Mouse (Mus musculus) cerebellum, adult 9-10 months (tissue): ENCODE results near the gene Rps6kc1.
A peak's percentile ranks its signal among the peaks of the same experiment; 100 is the strongest.

ENCODE experiments used
- DNase-seq: peaks from one replicate; pipeline ENCODE4 v3.0.0; 2022

Rps6kc1 gene

GRCm38 (mm10) chr1:190832965-190833630, 78.5 kb downstream of the Rps6kc1 start:
- no peak for DNase-seq

- DNase-seq: peak; percentile 62
Observed at GRCm38 (mm10) chr1:190831839-190832497, 79.6 kb downstream of the Rps6kc1 start.

- no peak for DNase-seq
Observed at GRCm38 (mm10) chr1:190826486-190827034, 85.0 kb downstream of the Rps6kc1 start.

GRCm38 (mm10) chr1:190823745-190824144, 87.8 kb downstream of the Rps6kc1 start:
- no peak for DNase-seq

- no peak for DNase-seq
Observed at GRCm38 (mm10) chr1:190816141-190816540, 95.4 kb downstream of the Rps6kc1 start.

- no peak for DNase-seq
Observed at GRCm38 (mm10) chr1:190810408-190810807, 101.2 kb downstream of the Rps6kc1 start.

- no peak for DNase-seq
Observed at GRCm38 (mm10) chr1:190808766-190809221, 102.8 kb downstream of the Rps6kc1 start.

- DNase-seq: no peak
Observed at GRCm38 (mm10) chr1:190806817-190807216, 104.8 kb downstream of the Rps6kc1 start.

- no peak for DNase-seq
Observed at GRCm38 (mm10) chr1:190798668-190799067, 112.9 kb downstream of the Rps6kc1 start.

- no peak for DNase-seq
Observed at GRCm38 (mm10) chr1:190797483-190798058, 114.0 kb downstream of the Rps6kc1 start.

GRCm38 (mm10) chr1:190796745-190797482, 114.7 kb downstream of the Rps6kc1 start:
- peak; percentile 74 for DNase-seq

- no peak for DNase-seq
Observed at GRCm38 (mm10) chr1:190791638-190792037, 119.9 kb downstream of the Rps6kc1 start.

- no peak for DNase-seq
Observed at GRCm38 (mm10) chr1:190790720-190791119, 120.8 kb downstream of the Rps6kc1 start.

- DNase-seq: no peak
Observed at GRCm38 (mm10) chr1:190777660-190778059, 133.9 kb downstream of the Rps6kc1 start.

GRCm38 (mm10) chr1:190776260-190776659, 135.3 kb downstream of the Rps6kc1 start:
- DNase-seq: no peak

- DNase-seq: no peak
Observed at GRCm38 (mm10) chr1:190772088-190772885, 139.3 kb downstream of the Rps6kc1 start.

- DNase-seq: no peak
Observed at GRCm38 (mm10) chr1:190769748-190770147, 141.8 kb downstream of the Rps6kc1 start.

GRCm38 (mm10) chr1:190768307-190768706, 143.3 kb downstream of the Rps6kc1 start:
- no peak for DNase-seq

GRCm38 (mm10) chr1:190767621-190768020, 143.9 kb downstream of the Rps6kc1 start:
- DNase-seq: no peak

- no peak for DNase-seq
Observed at GRCm38 (mm10) chr1:190766800-190767199, 144.8 kb downstream of the Rps6kc1 start.

GRCm38 (mm10) chr1:190763756-190764155, 147.8 kb downstream of the Rps6kc1 start:
- no peak for DNase-seq

- no peak for DNase-seq
Observed at GRCm38 (mm10) chr1:190761786-190762185, 149.8 kb downstream of the Rps6kc1 start.
